Mouse (Mus musculus): ENCODE results near the gene Rnf167. TPM values are rescaled to one million over a fixed set of nuclear protein-coding genes. Genes with fewer than 3 reads are reported as not detected.

Gene Rnf167
- total and polyA plus RNA-seq, 2 experiments from 2014 or later: 87.3 to 100 TPM

DNA sequence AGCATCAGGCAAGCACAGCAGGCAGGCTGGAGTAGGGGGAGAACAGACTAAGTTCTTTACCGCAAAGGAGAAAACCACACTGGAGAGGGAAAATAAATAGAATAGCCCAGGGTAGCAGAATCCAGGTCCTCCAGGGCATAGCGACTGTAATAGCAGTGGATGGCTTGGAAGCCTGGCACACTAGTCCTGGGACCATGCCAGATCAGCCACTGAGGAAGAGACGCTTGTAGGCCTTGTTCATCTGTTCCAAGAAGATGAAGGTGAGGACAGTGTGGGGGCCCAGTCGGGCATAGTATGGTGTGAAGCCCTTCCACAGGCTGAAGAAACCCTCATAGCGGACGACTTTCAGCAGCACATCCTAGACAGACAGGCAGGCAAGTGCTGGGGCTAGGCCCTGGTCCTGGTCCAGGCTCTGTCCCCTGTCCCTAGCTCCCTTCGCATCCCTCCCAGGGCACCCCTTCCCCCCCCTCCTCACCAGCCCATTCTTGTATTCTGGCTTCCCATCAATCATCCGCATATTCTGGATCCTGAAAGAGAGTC is 2.4 kb upstream of the Rnf167 start:
- no peak overlapping the region for H3K4me2 ChIP-seq (ENCODE audit: low read depth, low read length)
- H3K4me1 ChIP-seq (ENCODE audit: insufficient read depth, low read length): peaks cover 13% of the 10 kb centered on the region
- H3K27ac ChIP-seq: no peak overlapping the region
- WGBS: 92% methylated on average over 8 of the region's 8 CpGs
- no peaks in the 10 kb centered on the region for H3K9me3 ChIP-seq (ENCODE audit: low read length)
- no peak for TF ChIP-seq CTCF (IDR thresholded peaks at IDR 0.05; ENCODE audit: low read depth)
- DNase-seq (ENCODE audit: low spot score): no peak
- peaks cover 17% of the 10 kb centered on the region for H3K36me3 ChIP-seq (ENCODE audit: insufficient read depth, low read length)
- ATAC-seq: no peak
- no peak overlapping the region for H3K4me3 ChIP-seq (ENCODE audit: low read length)
- H3K9ac ChIP-seq (replicated peaks; ENCODE audit: low read length): no peak overlapping the region
- H3K27me3 ChIP-seq (ENCODE audit: insufficient read depth, low read length): no peaks in the 10 kb centered on the region

DNA sequence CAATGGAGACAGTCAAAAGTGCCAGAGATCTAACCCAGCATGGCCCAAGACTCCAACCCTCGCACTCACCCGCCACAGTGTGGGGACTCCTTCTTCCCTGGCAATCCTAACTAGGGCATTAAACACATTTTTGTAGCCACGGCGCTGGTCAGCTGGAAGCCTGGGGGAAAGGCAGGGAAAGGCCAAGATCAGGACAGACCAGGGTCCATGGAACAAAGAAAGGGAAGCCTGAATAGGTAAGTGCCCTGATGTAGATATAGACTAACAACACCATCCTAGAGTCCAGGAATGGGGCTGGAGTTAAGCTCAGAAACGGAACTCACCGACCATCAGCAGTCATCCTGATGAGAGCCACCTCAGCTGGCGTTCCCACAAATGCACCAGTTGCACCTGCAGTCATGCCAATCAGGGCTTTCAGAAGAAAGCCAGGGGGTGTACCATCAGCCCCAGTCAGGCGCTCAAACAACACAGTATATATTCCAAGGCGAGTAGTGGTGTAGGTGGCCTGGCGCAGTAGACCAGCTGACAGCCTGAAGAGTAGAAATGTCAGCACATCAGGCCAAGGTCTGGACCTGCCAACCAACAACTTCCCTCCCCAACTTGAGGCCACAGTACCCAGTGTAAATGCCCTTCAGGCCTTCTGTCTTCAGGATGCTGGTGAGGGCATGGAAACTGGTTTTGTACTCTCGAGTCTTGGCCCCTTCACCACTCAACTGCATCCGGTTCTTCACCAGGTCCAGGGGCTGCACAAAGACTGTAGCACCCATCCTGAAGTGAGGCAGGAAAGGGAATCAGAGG is 1.4 kb upstream of the Rnf167 start:
- no peak for ATAC-seq
- 89% methylated on average over 12 of the region's 12 CpGs for WGBS
- no peak for DNase-seq (ENCODE audit: low spot score)
- H3K4me3 ChIP-seq (ENCODE audit: low read length): peak overlapping the region; percentile 76
- peak overlapping the region; percentile 88 for H3K4me2 ChIP-seq (ENCODE audit: low read depth, low read length)
- TF ChIP-seq CTCF (IDR thresholded peaks at IDR 0.05; ENCODE audit: low read depth): no peak
- peaks cover 27% of the 10 kb centered on the region for H3K36me3 ChIP-seq (ENCODE audit: insufficient read depth, low read length)
- H3K27me3 ChIP-seq (ENCODE audit: insufficient read depth, low read length): no peaks in the 10 kb centered on the region
- H3K4me1 ChIP-seq (ENCODE audit: insufficient read depth, low read length): peaks cover 13% of the 10 kb centered on the region
- no peaks in the 10 kb centered on the region for H3K9me3 ChIP-seq (ENCODE audit: low read length)
- H3K9ac ChIP-seq (replicated peaks; ENCODE audit: low read length): peak overlapping the region; percentile 86
- H3K27ac ChIP-seq: peak overlapping the region; percentile 94

DNA sequence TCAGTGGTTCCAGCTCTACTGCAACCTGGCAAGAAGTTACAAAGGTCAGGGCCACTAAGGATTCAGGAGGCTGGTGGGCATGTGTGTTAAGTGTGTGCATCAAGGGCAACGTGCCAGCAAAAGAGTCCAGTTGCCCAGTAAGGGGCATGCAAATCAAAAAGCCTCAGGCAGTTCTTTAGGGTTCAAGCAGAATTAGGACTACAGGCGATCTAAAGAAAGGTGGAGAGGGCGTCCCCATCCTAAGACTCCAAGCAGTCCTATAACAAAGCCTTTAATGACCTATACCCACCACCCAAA is 828 bp upstream of the Rnf167 start:
- H3K9me3 ChIP-seq (ENCODE audit: low read length): no peaks in the 10 kb centered on the region
- H3K36me3 ChIP-seq (ENCODE audit: insufficient read depth, low read length): peaks cover 32% of the 10 kb centered on the region
- 20% methylated on average over 3 of the region's 3 CpGs for WGBS
- peak overlapping the region; percentile 86 for H3K9ac ChIP-seq (replicated peaks; ENCODE audit: low read length)
- H3K4me2 ChIP-seq (ENCODE audit: low read depth, low read length): peak overlapping the region; percentile 88
- no peaks in the 10 kb centered on the region for H3K27me3 ChIP-seq (ENCODE audit: insufficient read depth, low read length)
- no peak for TF ChIP-seq CTCF (IDR thresholded peaks at IDR 0.05; ENCODE audit: low read depth)
- DNase-seq (ENCODE audit: low spot score): no peak
- peak overlapping the region; percentile 76 for H3K4me3 ChIP-seq (ENCODE audit: low read length)
- peaks cover 13% of the 10 kb centered on the region for H3K4me1 ChIP-seq (ENCODE audit: insufficient read depth, low read length)
- no peak for ATAC-seq
- H3K27ac ChIP-seq: peak overlapping the region; percentile 94

DNA sequence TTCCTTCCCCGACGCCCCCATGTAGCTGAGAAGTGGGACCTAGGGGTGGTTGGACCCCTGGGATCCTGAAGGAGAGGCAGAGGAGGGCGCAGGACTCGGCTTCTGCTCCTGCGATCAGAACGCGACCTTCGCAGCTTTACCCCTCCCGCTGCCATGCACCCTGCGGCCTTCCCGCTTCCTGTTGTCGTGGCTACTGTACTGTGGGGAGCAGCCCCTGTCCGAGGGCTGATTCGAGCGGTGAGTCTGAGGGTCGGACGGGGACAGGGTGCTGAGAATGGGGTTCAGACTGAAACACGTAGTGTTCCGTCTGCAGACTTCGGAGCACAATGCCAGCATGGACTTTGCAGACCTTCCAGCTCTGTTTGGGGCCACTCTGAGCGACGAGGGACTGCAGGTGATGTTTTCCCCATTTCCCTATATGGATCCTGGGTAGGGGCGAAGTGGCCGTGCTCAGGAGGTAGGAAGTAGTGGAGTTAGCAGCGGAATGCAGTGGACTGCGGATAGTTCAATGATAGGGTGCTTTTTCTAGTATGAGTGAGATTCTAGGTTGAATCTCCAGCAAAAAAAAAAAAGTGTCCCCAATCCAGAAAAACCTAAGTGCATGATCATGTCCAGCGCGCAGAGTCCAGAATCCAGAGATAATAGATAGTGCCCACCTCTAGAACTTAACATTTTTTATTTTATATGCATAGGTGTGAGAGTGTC is 833 bp downstream of the Rnf167 start:
- Histone ChIP-seq H3K4me2 (ENCODE audit: low read depth, low read length) (peak overlapping the region; percentile 99), H3K9me3 (ENCODE audit: low read length) (no peaks in the 10 kb centered on the region), H3K4me1 (ENCODE audit: insufficient read depth, low read length) (peaks cover 15% of the 10 kb centered on the region), H3K4me3 (ENCODE audit: low read length) (peak overlapping the region; percentile 76), H3K27me3 (ENCODE audit: insufficient read depth, low read length) (no peaks in the 10 kb centered on the region), H3K36me3 (ENCODE audit: insufficient read depth, low read length) (peaks cover 38% of the 10 kb centered on the region), H3K9ac (replicated peaks; ENCODE audit: low read length) (peak overlapping the region; percentile 73), H3K27ac (peak overlapping the region; percentile 93)
- 4% methylated on average over 28 of the region's 28 CpGs for WGBS
- no peak for ATAC-seq
- TF ChIP-seq CTCF (IDR thresholded peaks at IDR 0.05; ENCODE audit: low read depth): no peak
- no peak for DNase-seq (ENCODE audit: low spot score)

DNA sequence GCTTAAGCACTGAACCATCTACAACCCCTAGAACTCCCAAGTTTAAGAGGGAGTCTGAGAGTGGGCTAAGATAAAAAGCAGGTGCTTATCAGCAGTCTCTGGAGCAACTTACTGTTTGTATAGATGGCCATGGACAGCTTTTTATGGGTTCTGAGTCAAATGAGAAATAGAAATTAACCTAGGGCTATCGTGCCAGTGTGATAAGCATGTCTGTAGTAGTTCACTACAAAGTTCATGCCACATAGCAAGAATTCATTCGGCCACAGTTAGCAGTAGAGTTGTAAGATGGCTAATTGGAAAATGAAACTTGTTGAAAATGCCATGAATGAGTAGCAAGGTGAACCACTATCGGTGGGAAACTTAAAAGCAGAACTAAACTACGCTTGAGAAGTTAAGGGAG is 1.5 kb downstream of the Rnf167 start:
- DNase-seq (ENCODE audit: low spot score): no peak
- ATAC-seq: no peak
- Histone ChIP-seq H3K4me1 (ENCODE audit: insufficient read depth, low read length) (peaks cover 19% of the 10 kb centered on the region), H3K27me3 (ENCODE audit: insufficient read depth, low read length) (no peaks in the 10 kb centered on the region), H3K27ac (no peak overlapping the region), H3K9ac (replicated peaks; ENCODE audit: low read length) (peak overlapping the region; percentile 73), H3K36me3 (ENCODE audit: insufficient read depth, low read length) (peaks cover 38% of the 10 kb centered on the region), H3K4me2 (ENCODE audit: low read depth, low read length) (peak overlapping the region; percentile 99), H3K4me3 (ENCODE audit: low read length) (peak overlapping the region; percentile 76), H3K9me3 (ENCODE audit: low read length) (no peaks in the 10 kb centered on the region)
- 86% methylated on average over 4 of the region's 4 CpGs for WGBS
- no peak for TF ChIP-seq CTCF (IDR thresholded peaks at IDR 0.05; ENCODE audit: low read depth)

DNA sequence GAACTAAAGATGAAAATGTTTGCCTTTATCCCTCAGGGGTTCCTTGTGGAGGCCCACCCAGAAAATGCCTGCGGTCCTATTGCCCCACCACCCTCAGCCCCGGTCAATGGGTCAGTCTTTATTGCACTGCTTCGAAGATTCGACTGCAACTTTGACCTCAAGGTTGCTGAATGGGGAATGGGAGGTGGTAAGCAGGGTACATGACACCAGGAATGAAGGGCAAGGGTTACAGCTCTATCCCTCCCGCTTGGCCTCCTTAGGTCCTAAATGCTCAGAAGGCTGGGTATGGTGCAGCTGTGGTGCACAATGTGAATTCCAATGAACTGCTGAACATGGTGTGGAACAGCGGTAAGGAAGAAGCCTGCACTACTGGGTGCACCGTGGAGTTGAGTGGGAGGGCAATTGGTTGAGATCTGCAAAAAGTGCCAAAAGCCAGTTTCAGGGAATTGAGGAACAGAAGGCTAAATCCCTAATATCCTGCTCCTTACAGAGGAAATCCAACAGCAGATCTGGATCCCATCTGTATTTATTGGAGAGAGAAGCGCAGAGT is 2.2 kb downstream of the Rnf167 start:
- WGBS: 89% methylated on average over 8 of the region's 8 CpGs
- Histone ChIP-seq H3K27ac (no peak overlapping the region), H3K36me3 (ENCODE audit: insufficient read depth, low read length) (peaks cover 38% of the 10 kb centered on the region)

More for the DNA sequence above, 2.2 kb downstream of the Rnf167 start:
- Histone ChIP-seq H3K4me3 (ENCODE audit: low read length) (no peak overlapping the region), H3K4me2 (ENCODE audit: low read depth, low read length) (no peak overlapping the region), H3K9ac (replicated peaks; ENCODE audit: low read length) (no peak overlapping the region), H3K9me3 (ENCODE audit: low read length) (no peaks in the 10 kb centered on the region), H3K27me3 (ENCODE audit: insufficient read depth, low read length) (no peaks in the 10 kb centered on the region), H3K4me1 (ENCODE audit: insufficient read depth, low read length) (peaks cover 19% of the 10 kb centered on the region)
- ATAC-seq (no peak), DNase-seq (ENCODE audit: low spot score) (no peak)
- TF ChIP-seq CTCF (IDR thresholded peaks at IDR 0.05; ENCODE audit: low read depth): no peak

All from hindbrain, postnatal 0 days (tissue).